Mouse (Mus musculus): ENCODE data around the gene Gm17026. TPM values are rescaled to one million over a fixed set of nuclear protein-coding genes. Genes with fewer than 3 reads are reported as not detected.
"Not testable (repeated sequence)": the region's sequence is repeated elsewhere in the genome, so short reads cannot be mapped to it uniquely, and the experiment has no call there.

Gene Gm17026
- not detected for total RNA-seq (2021)
- long read RNA-seq, experiment 1 = 0 reads
- long read RNA-seq, experiment 2 = 0 reads

DNA sequence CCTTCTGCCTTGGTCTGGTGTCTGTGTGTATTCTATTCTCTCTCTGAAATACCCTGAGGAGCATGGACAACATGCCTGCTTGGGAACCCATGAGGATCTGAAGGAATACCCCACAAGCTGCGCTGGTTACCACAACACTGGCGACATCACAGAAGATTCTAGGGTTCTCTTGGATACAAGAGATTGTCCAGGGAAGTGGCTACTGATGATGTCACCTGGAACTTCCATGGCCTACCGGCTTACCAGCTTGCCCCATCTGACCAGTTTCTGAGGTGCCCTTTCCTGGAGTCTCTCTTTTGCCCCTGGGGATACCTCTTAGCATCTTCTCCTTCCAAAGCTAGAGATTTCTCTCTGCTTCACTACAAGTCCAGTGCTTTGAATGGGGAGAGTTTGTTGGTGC lies at the start of gene Gm17026:
TSS of gene Gm17026 (minus strand) at position 101 of the 400 bp plus-strand sequence.
- DNase-seq (ENCODE audit: low spot score in 2 of 2); intact Hi-C loops (cut with DNase I): not testable (repeated sequence)

DNA sequence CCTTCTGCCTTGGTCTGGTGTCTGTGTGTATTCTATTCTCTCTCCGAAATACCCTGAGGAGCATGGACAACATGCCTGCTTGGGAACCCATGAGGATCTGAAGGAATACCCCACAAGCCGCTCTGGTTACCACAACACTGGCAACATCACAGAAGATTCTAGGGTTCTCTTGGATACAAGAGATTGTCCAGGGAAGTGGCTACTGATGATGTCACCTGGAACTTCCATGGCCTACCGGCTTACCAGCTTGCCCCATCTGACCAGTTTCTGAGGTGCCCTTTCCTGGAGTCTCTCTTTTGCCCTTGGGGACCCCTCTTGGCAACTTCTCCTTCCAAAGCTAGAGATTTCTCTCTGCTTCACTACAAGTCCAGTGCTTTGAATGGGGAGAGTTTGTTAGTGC lies 37.4 kb upstream of the Gm17026 start, which contains the start of gene Gm9611:
TSS of gene Gm9611 (minus strand) at position 101 of the 400 bp plus-strand sequence.
- DNase-seq (ENCODE audit: low spot score in 2 of 2); intact Hi-C loops (cut with DNase I): not testable (repeated sequence)

DNA sequence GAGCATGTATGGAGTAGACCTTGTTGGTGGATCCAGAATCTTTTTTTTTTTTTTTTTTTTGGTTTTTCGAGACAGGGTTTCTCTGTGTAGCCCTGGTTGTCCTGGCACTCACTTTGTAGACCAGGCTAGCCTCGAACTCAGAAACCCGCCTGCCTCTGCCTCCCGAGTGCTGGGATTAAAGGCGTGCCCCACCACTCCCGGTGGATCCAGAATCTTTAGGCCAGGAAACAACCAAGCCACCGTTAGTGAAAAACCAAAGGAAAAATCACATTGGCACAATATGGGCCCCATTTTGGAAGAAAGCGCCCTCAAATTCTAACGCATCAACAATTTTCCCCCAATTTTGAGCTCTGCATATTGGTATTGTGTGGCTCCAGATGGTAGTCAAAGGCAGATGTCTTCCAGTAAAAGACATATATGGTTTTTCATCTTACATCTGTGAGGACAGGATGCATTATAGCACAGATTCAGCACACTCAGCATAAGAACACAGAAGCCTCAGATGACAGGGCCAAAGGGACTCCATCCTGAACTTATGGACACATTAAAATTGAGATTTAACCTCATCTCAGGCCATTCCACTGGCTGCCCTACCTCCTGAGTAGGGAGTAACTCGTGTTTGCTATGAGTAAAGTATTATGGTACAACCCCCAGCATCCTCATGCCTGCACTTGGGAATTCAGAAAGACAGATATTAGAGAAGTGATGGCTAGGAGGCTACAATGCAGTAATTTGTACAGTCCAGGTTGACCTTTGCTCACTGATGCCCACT lies 42.9 kb downstream of the Gm17026 start:
- DNase-seq (ENCODE audit: low spot score in 2 of 2) = peak in 1 of 2 experiments; percentile 2

More for the DNA sequence above, 42.9 kb downstream of the Gm17026 start:
- intact Hi-C loops (cut with DNase I) = not testable (repeated sequence)

Small RNA genes within 50 kb of the gene (microRNA-seq; reads per million reads assigned to microRNA genes)
- gene Gm25208 (0 reads per million in 2 experiments), gene Gm25892 (0 reads per million in 2 experiments)

Other genes with a start within 250 kb of the Gm17026 start
- gene Gm7951, start 142.7 kb downstream of the Gm17026 start, total RNA-seq (2021) = not detected
- gene Gm17027, start 97.4 kb downstream of the Gm17026 start, total RNA-seq (2021) = not detected
- 1 to 10 TPM in 1 of 2 experiments, under 1 TPM in 1; 0.82 to 2.2 TPM for gene Gm3573, start 69.3 kb downstream of the Gm17026 start, total RNA-seq (2021)
- gene Gm9611, start 37.3 kb upstream of the Gm17026 start, total RNA-seq (2021) = not detected
- gene Gm7995, start 50.2 kb upstream of the Gm17026 start, total RNA-seq (2021) = not detected
- gene Gm8005, start 179.6 kb upstream of the Gm17026 start, total RNA-seq (2021) = not detected
- gene Gm8011, start 203.8 kb upstream of the Gm17026 start, total RNA-seq (2021) = not detected
- gene Gm8020, start 242.3 kb upstream of the Gm17026 start, total RNA-seq (2021) = not detected

Measured in left cerebral cortex, postnatal 14 days (tissue).